Mouse (Mus musculus): ENCODE measurements around the gene B230307C23Rik. TPM values are rescaled to one million over a fixed set of nuclear protein-coding genes. Genes with fewer than 3 reads are reported as not detected.

The B230307C23Rik gene
- polyA plus RNA-seq, 1 experiment, result 12.2 TPM

- Histone ChIP-seq H3K4me1 (ENCODE audit: control insufficient read depth, insufficient read depth, low read length) (no peaks in the 10 kb centered on the region), H3K4me3 (replicated peaks; ENCODE audit: insufficient read depth, low read depth, low read length) (no peak overlapping the region), H3K27ac (ENCODE audit: insufficient read depth, low read length) (no peak overlapping the region), H3K27me3 (ENCODE audit: control insufficient read depth, insufficient read depth, low read length) (no peaks in the 10 kb centered on the region)
- no peak for DNase-seq
- TF ChIP-seq CTCF (IDR thresholded peaks at IDR 0.05; ENCODE audit: borderline replicate concordance, insufficient read depth, low read depth, low read length), result no peak
- no peak for TF ChIP-seq POLR2A (IDR thresholded peaks at IDR 0.05; ENCODE audit: borderline replicate concordance, insufficient read depth, low read length)
Observed at GRCm38 (mm10) chr16:97958401-97958973, 38.6 kb upstream of the B230307C23Rik start.

- no peak overlapping the region for H3K4me3 ChIP-seq (replicated peaks; ENCODE audit: insufficient read depth, low read depth, low read length)
- no peaks in the 10 kb centered on the region for H3K4me1 ChIP-seq (ENCODE audit: control insufficient read depth, insufficient read depth, low read length)
- no peak overlapping the region for H3K27ac ChIP-seq (ENCODE audit: insufficient read depth, low read length)
- no peak for DNase-seq
- 87% methylated on average over 3 of the region's 3 CpGs for WGBS
- no peaks in the 10 kb centered on the region for H3K27me3 ChIP-seq (ENCODE audit: control insufficient read depth, insufficient read depth, low read length)
- TF ChIP-seq POLR2A (IDR thresholded peaks at IDR 0.05; ENCODE audit: borderline replicate concordance, insufficient read depth, low read length) (no peak), CTCF (IDR thresholded peaks at IDR 0.05; ENCODE audit: borderline replicate concordance, insufficient read depth, low read depth, low read length) (no peak)
Observed at GRCm38 (mm10) chr16:97960348-97960747, 36.8 kb upstream of the B230307C23Rik start.

GRCm38 (mm10) chr16:97961381-97962150, 35.5 kb upstream of the B230307C23Rik start:
- no peaks in the 10 kb centered on the region for H3K4me1 ChIP-seq (ENCODE audit: control insufficient read depth, insufficient read depth, low read length)
- TF ChIP-seq POLR2A (IDR thresholded peaks at IDR 0.05; ENCODE audit: borderline replicate concordance, insufficient read depth, low read length), result no peak
- no peak for TF ChIP-seq CTCF (IDR thresholded peaks at IDR 0.05; ENCODE audit: borderline replicate concordance, insufficient read depth, low read depth, low read length)
- no peak for DNase-seq
- no peaks in the 10 kb centered on the region for H3K27me3 ChIP-seq (ENCODE audit: control insufficient read depth, insufficient read depth, low read length)
- H3K27ac ChIP-seq (ENCODE audit: insufficient read depth, low read length), result peak overlapping the region; percentile 17
- H3K4me3 ChIP-seq (replicated peaks; ENCODE audit: insufficient read depth, low read depth, low read length), result peak overlapping the region; percentile 78
- 6% methylated on average over 35 of the region's 36 CpGs for WGBS

- H3K27ac ChIP-seq (ENCODE audit: insufficient read depth, low read length), result peak within 1 kb of the TSS; percentile 91
- TF ChIP-seq POLR2A (IDR thresholded peaks at IDR 0.05; ENCODE audit: borderline replicate concordance, insufficient read depth, low read length), result peak; percentile 85
- no peak for TF ChIP-seq CTCF (IDR thresholded peaks at IDR 0.05; ENCODE audit: borderline replicate concordance, insufficient read depth, low read depth, low read length)
- peak; percentile 98 for DNase-seq
- peak within 1 kb of the TSS; percentile 78 for H3K4me3 ChIP-seq (replicated peaks; ENCODE audit: insufficient read depth, low read depth, low read length)
- no peaks in the 10 kb centered on the region for H3K27me3 ChIP-seq (ENCODE audit: control insufficient read depth, insufficient read depth, low read length)
- WGBS, result under 1% methylated on average over 78 of the region's 78 CpGs
- H3K4me1 ChIP-seq (ENCODE audit: control insufficient read depth, insufficient read depth, low read length), result no peaks in the 10 kb centered on the region
Observed at GRCm38 (mm10) chr16:97962151-97962948, 34.8 kb upstream of the B230307C23Rik start, which contains the start of the genes C2cd2 and Zbtb21. Gene C2cd2, minus strand, starts transcription at chr16:97962598. Gene Zbtb21, minus strand, starts transcription at chr16:97962622.

GRCm38 (mm10) chr16:97963956-97964540, 33.1 kb upstream of the B230307C23Rik start:
- Histone ChIP-seq H3K4me3 (replicated peaks; ENCODE audit: insufficient read depth, low read depth, low read length) (no peak overlapping the region), H3K4me1 (ENCODE audit: control insufficient read depth, insufficient read depth, low read length) (no peaks in the 10 kb centered on the region), H3K27ac (ENCODE audit: insufficient read depth, low read length) (no peak overlapping the region), H3K27me3 (ENCODE audit: control insufficient read depth, insufficient read depth, low read length) (no peaks in the 10 kb centered on the region)
- WGBS, result 85% methylated on average over 3 of the region's 3 CpGs
- no peak for TF ChIP-seq POLR2A (IDR thresholded peaks at IDR 0.05; ENCODE audit: borderline replicate concordance, insufficient read depth, low read length)
- no peak for TF ChIP-seq CTCF (IDR thresholded peaks at IDR 0.05; ENCODE audit: borderline replicate concordance, insufficient read depth, low read depth, low read length)
- no peak for DNase-seq

GRCm38 (mm10) chr16:97977277-97977676, 19.8 kb upstream of the B230307C23Rik start:
- no peak overlapping the region for H3K27ac ChIP-seq (ENCODE audit: insufficient read depth, low read length)
- no peaks in the 10 kb centered on the region for H3K4me1 ChIP-seq (ENCODE audit: control insufficient read depth, insufficient read depth, low read length)
- no peaks in the 10 kb centered on the region for H3K27me3 ChIP-seq (ENCODE audit: control insufficient read depth, insufficient read depth, low read length)
- no peak for DNase-seq
- 72% methylated on average over 1 of the region's 1 CpGs for WGBS
- no peak overlapping the region for H3K4me3 ChIP-seq (replicated peaks; ENCODE audit: insufficient read depth, low read depth, low read length)
- TF ChIP-seq CTCF (IDR thresholded peaks at IDR 0.05; ENCODE audit: borderline replicate concordance, insufficient read depth, low read depth, low read length) (no peak), POLR2A (IDR thresholded peaks at IDR 0.05; ENCODE audit: borderline replicate concordance, insufficient read depth, low read length) (no peak)

- Histone ChIP-seq H3K27ac (ENCODE audit: insufficient read depth, low read length) (no peak overlapping the region), H3K27me3 (ENCODE audit: control insufficient read depth, insufficient read depth, low read length) (no peaks in the 10 kb centered on the region), H3K4me1 (ENCODE audit: control insufficient read depth, insufficient read depth, low read length) (no peaks in the 10 kb centered on the region), H3K4me3 (replicated peaks; ENCODE audit: insufficient read depth, low read depth, low read length) (no peak overlapping the region)
- no peak for DNase-seq
- 87% methylated on average over 3 of the region's 3 CpGs for WGBS
- TF ChIP-seq CTCF (IDR thresholded peaks at IDR 0.05; ENCODE audit: borderline replicate concordance, insufficient read depth, low read depth, low read length) (no peak), POLR2A (IDR thresholded peaks at IDR 0.05; ENCODE audit: borderline replicate concordance, insufficient read depth, low read length) (no peak)
Observed at GRCm38 (mm10) chr16:97977722-97978121, 19.4 kb upstream of the B230307C23Rik start.

Measured in cerebellum, adult 2 months (tissue).